25 mouse cellular contexts compared by ENCODE assay signal in genomic region chr3:41523460-41523859, GRCm38 (mm10). TPM values are rescaled to one million over a fixed set of nuclear protein-coding genes. Genes with fewer than 3 reads are reported as not detected.
DNase-seq lines count a peak whose midpoint lies in the region; ATAC-seq and TF ChIP-seq lines count a peak whose summit lies in the region.
"Had no signal": no experiment of that assay in that cellular context is flagged by ENCODE, and none has a peak within 500 bp of the region (broad histone marks: within the 10 kb centered on the region; RNA-seq: fewer than 3 reads in every experiment).

No protein-coding gene starts in this region.

- ATAC-seq in liver, embryonic 12.5 days: peak; percentile 47
- no peak for ATAC-seq in liver, embryonic 11.5 days (replicated peaks; ENCODE audit: low FRiP score)
- 0 out of 2 replicates have a peak, but pooled peaks have one; percentile 27 for ATAC-seq in stomach, embryonic 15.5 days (ENCODE audit: insufficient read depth, low FRiP score, low read depth)
- no peak for ATAC-seq in stomach, postnatal 0 days (ENCODE audit: low FRiP score, low TSS enrichment)
- peak; percentile 88 for ATAC-seq in granulocyte monocyte progenitor cell, adult 5-6 weeks (replicated peaks; ENCODE audit: poor library complexity, severe bottlenecking)
- ATAC-seq in megakaryocyte progenitor cell, adult 5-6 weeks (replicated peaks; ENCODE audit: poor library complexity): peak; percentile 79
- ATAC-seq in hindbrain, embryonic 12.5 days (ENCODE audit: low FRiP score): no peak
- ATAC-seq: activated CD4-positive, CD25-positive, alpha-beta regulatory T cell, adult 4 months; CD4-positive, CD25-positive, alpha-beta regulatory T cell, adult 4 months; forebrain, embryonic 13.5 days; forebrain, embryonic 15.5 days had no signal

- TF ChIP-seq EP300 in stomach, postnatal 0 days (optimal IDR thresholded peaks at IDR 0.05): no peak

- H3K27me3 ChIP-seq in liver, embryonic 12.5 days (replicated peaks): no peaks in the 10 kb centered on the region
- H3K27me3 ChIP-seq in liver, embryonic 11.5 days (replicated peaks; ENCODE audit: control insufficient read depth, insufficient read depth, low read length): no peaks in the 10 kb centered on the region
- H3K27me3 ChIP-seq in stomach, embryonic 15.5 days (replicated peaks): no peaks in the 10 kb centered on the region
- no peaks in the 10 kb centered on the region for H3K27me3 ChIP-seq in stomach, postnatal 0 days (ENCODE audit: control insufficient read depth, insufficient read depth, low read length)
- no peaks in the 10 kb centered on the region for H3K27me3 ChIP-seq in hindbrain, embryonic 12.5 days
- H3K27me3 ChIP-seq: CH12.LX; embryonic facial prominence, embryonic 12.5 days; forebrain, embryonic 15.5 days; Patski had no signal

- no peak overlapping the region for H3K9ac ChIP-seq in liver, embryonic 12.5 days
- no peak overlapping the region for H3K9ac ChIP-seq in liver, embryonic 11.5 days (ENCODE audit: low read depth, low read length)
- no peak overlapping the region for H3K9ac ChIP-seq in stomach, embryonic 15.5 days
- no peak overlapping the region for H3K9ac ChIP-seq in stomach, postnatal 0 days (ENCODE audit: low read length)
- no peak overlapping the region for H3K9ac ChIP-seq in hindbrain, embryonic 12.5 days
- H3K9ac ChIP-seq: embryonic facial prominence, embryonic 12.5 days; forebrain, embryonic 13.5 days; forebrain, embryonic 15.5 days had no signal

- H3K9me3 ChIP-seq in liver, embryonic 12.5 days (replicated peaks): no peaks in the 10 kb centered on the region
- no peaks in the 10 kb centered on the region for H3K9me3 ChIP-seq in liver, embryonic 11.5 days (ENCODE audit: control insufficient read depth, low read length)
- no peaks in the 10 kb centered on the region for H3K9me3 ChIP-seq in stomach, embryonic 15.5 days
- H3K9me3 ChIP-seq in stomach, postnatal 0 days (ENCODE audit: control insufficient read depth, low read length): no peaks in the 10 kb centered on the region
- no peaks in the 10 kb centered on the region for H3K9me3 ChIP-seq in hindbrain, embryonic 12.5 days (replicated peaks)
- H3K9me3 ChIP-seq: forebrain, embryonic 13.5 days; forebrain, embryonic 15.5 days; G1E had no signal

- H3K27ac ChIP-seq in liver, embryonic 12.5 days: no peak overlapping the region
- H3K27ac ChIP-seq in liver, embryonic 11.5 days (ENCODE audit: low read depth, low read length): no peak overlapping the region
- no peak overlapping the region for H3K27ac ChIP-seq in stomach, embryonic 15.5 days
- H3K27ac ChIP-seq in stomach, postnatal 0 days (replicated peaks): no peak overlapping the region
- no peak overlapping the region for H3K27ac ChIP-seq in hindbrain, embryonic 12.5 days
- H3K27ac ChIP-seq: embryonic facial prominence, embryonic 10.5 days; embryonic facial prominence, embryonic 12.5 days; forebrain, embryonic 13.5 days; forebrain, embryonic 15.5 days had no signal

- H3K4me1 ChIP-seq in liver, embryonic 12.5 days: peaks cover 15% of the 10 kb centered on the region
- H3K4me1 ChIP-seq in liver, embryonic 11.5 days (replicated peaks; ENCODE audit: control insufficient read depth, insufficient read depth, low read length): peaks cover 9% of the 10 kb centered on the region
- no peaks in the 10 kb centered on the region for H3K4me1 ChIP-seq in stomach, embryonic 15.5 days
- no peaks in the 10 kb centered on the region for H3K4me1 ChIP-seq in stomach, postnatal 0 days (replicated peaks; ENCODE audit: control insufficient read depth, insufficient read depth)
- no peaks in the 10 kb centered on the region for H3K4me1 ChIP-seq in hindbrain, embryonic 12.5 days
- H3K4me1 ChIP-seq: embryonic facial prominence, embryonic 12.5 days had no signal

- H3K4me2 ChIP-seq in liver, embryonic 12.5 days: no peak overlapping the region
- H3K4me2 ChIP-seq in liver, embryonic 11.5 days: no peak overlapping the region
- no peak overlapping the region for H3K4me2 ChIP-seq in stomach, embryonic 15.5 days
- H3K4me2 ChIP-seq in stomach, postnatal 0 days (replicated peaks; ENCODE audit: low read depth): no peak overlapping the region
- H3K4me2 ChIP-seq in hindbrain, embryonic 12.5 days (replicated peaks): no peak overlapping the region
- H3K4me2 ChIP-seq: embryonic facial prominence, embryonic 12.5 days; forebrain, embryonic 13.5 days; forebrain, embryonic 15.5 days had no signal

- no peak for DNase-seq in liver, embryonic 11.5 days (ENCODE audit: low spot score)
- no peak for DNase-seq in stomach, postnatal 0 days (ENCODE audit: low spot score)
- no peak for DNase-seq in right cerebral cortex, postnatal 36 days (ENCODE audit: low spot score in 2 of 2)
- DNase-seq: adrenal gland, adult 8-10 months; adrenal gland, postnatal 36 days; B cell, adult 2 months; cerebellum, adult 11-12 months; cerebellum, adult 2 months; cerebellum, adult 9-10 months; cerebellum, postnatal 10 days; cerebellum, postnatal 25 days had no signal

- no peak for TF ChIP-seq CTCF in stomach, postnatal 0 days (IDR thresholded peaks at IDR 0.05; ENCODE audit: low read depth)

- H3K4me3 ChIP-seq in liver, embryonic 12.5 days: no peak overlapping the region
- H3K4me3 ChIP-seq in liver, embryonic 11.5 days (ENCODE audit: low read depth, low read length): no peak overlapping the region
- no peak overlapping the region for H3K4me3 ChIP-seq in stomach, embryonic 15.5 days (replicated peaks)
- no peak overlapping the region for H3K4me3 ChIP-seq in stomach, postnatal 0 days (ENCODE audit: low read depth, low read length)
- H3K4me3 ChIP-seq in hindbrain, embryonic 12.5 days: no peak overlapping the region
- H3K4me3 ChIP-seq: embryonic facial prominence, embryonic 10.5 days; embryonic facial prominence, embryonic 12.5 days; forebrain, embryonic 13.5 days; forebrain, embryonic 15.5 days had no signal

- H3K36me3 ChIP-seq in liver, embryonic 12.5 days: no peaks in the 10 kb centered on the region
- H3K36me3 ChIP-seq in liver, embryonic 11.5 days (ENCODE audit: control insufficient read depth, insufficient read depth, low read length): no peaks in the 10 kb centered on the region
- H3K36me3 ChIP-seq in stomach, embryonic 15.5 days: no peaks in the 10 kb centered on the region
- no peaks in the 10 kb centered on the region for H3K36me3 ChIP-seq in stomach, postnatal 0 days (ENCODE audit: control insufficient read depth, insufficient read depth, low read length)
- no peaks in the 10 kb centered on the region for H3K36me3 ChIP-seq in hindbrain, embryonic 12.5 days
- H3K36me3 ChIP-seq: embryonic facial prominence, embryonic 10.5 days; embryonic facial prominence, embryonic 12.5 days; forebrain, embryonic 15.5 days; G1E had no signal

- WGBS in liver, embryonic 12.5 days (ENCODE audit: insufficient replicate concordance): 71% methylated on average over 4 of the region's 4 CpGs
- 83% methylated on average over 4 of the region's 4 CpGs for WGBS in liver, embryonic 11.5 days
- WGBS in stomach, embryonic 15.5 days: 90% methylated on average over 4 of the region's 4 CpGs
- WGBS in stomach, postnatal 0 days: 87% methylated on average over 4 of the region's 4 CpGs
- 94% methylated on average over 4 of the region's 4 CpGs for WGBS in hindbrain, embryonic 12.5 days

RNA-seq across cellular contexts. Expression of gene Jade1, which starts 32.1 kb away (rescaled TPM):
- 13.8 and 14.0 TPM in 2 replicates for polyA plus RNA-seq in liver, embryonic 12.5 days (2016; fragmentation: Nextera tagmentation; extraction: Ambion mirVana)
- 16.7 and 18.6 TPM in 2 replicates for polyA plus RNA-seq in liver, embryonic 11.5 days (2014; fragmentation: Nextera tagmentation; extraction: Ambion mirVana)
- 17.0 and 17.5 TPM in 2 replicates for polyA plus RNA-seq in stomach, embryonic 15.5 days (2015; fragmentation: Nextera tagmentation; extraction: Ambion mirVana)
- polyA plus RNA-seq in stomach, postnatal 0 days (2015; fragmentation: Nextera tagmentation; extraction: Ambion mirVana): 7.6 and 9.0 TPM in 2 replicates
- total RNA-seq in granulocyte monocyte progenitor cell, adult 5-6 weeks (2014; fragmentation: Nextera tagmentation): 32.6 and 53.3 TPM in 2 replicates
- 38.8 and 72.7 TPM in 2 replicates for total RNA-seq in granulocyte monocyte progenitor cell, adult 5-6 weeks (2017)
- 45.3 and 47.8 TPM in 2 replicates for total RNA-seq in megakaryocyte progenitor cell, adult 5-6 weeks (2015)
- total RNA-seq in megakaryocyte progenitor cell, adult 5-6 weeks (2017): 34.6 and 38.7 TPM in 2 replicates
- polyA plus RNA-seq in hindbrain, embryonic 12.5 days (2016; fragmentation: Nextera tagmentation; extraction: Ambion mirVana): 14.7 and 16.0 TPM in 2 replicates

Comparison
In these comparisons a context has a peak if more than half of its experiments do, and no peak if none do; other contexts are left out.
1. ATAC-seq: peak in liver, embryonic 12.5 days (single experiment), stomach, embryonic 15.5 days (single experiment), granulocyte monocyte progenitor cell, adult 5-6 weeks (single experiment) and megakaryocyte progenitor cell, adult 5-6 weeks (single experiment); none in liver, embryonic 11.5 days (single experiment), stomach, postnatal 0 days (single experiment) and hindbrain, embryonic 12.5 days (single experiment).